Mouse (Mus musculus) liver, embryonic 15.5 days (tissue): ENCODE measurements around the gene Pfkfb3. TPM values are rescaled to one million over a fixed set of nuclear protein-coding genes. Genes with fewer than 3 reads are reported as not detected.
A peak's percentile ranks its signal among the peaks of the same experiment; 100 is the strongest.

Experiments
- ATAC-seq: fragments of 200-750 bp; cut with Nextera tagmentation; 2 replicates; pipeline ENCODE4 v1.8.0; 2017; ENCODE audit warnings: moderate number of reproducible peaks, mild to moderate bottlenecking, moderate library complexity; ENCODE audit not compliant: insufficient read depth
- H3K27ac ChIP-seq: fragments of 300-500 bp; sonication (generic); replicated peaks from 2 replicates; pipeline ENCODE4 v1.5.1; 2015; ENCODE audit warnings: mild to moderate bottlenecking, inconsistent platforms
- H3K27me3 ChIP-seq: fragments of 300-500 bp; sonication (generic); 2 replicates; pipeline ENCODE4 v1.6.1; 2015; ENCODE audit warnings: mild to moderate bottlenecking, inconsistent platforms
- H3K36me3 ChIP-seq: fragments of 300-500 bp; sonication (generic); replicated peaks from 2 replicates; pipeline ENCODE4 v1.6.1; 2015; ENCODE audit warnings: moderate library complexity, mild to moderate bottlenecking, inconsistent platforms
- H3K4me1 ChIP-seq: fragments of 300-500 bp; sonication (generic); replicated peaks from 2 replicates; pipeline ENCODE4 v1.6.1; 2015; ENCODE audit warnings: inconsistent platforms
- H3K4me2 ChIP-seq: fragments of 300-500 bp; sonication (generic); 2 replicates; pipeline ENCODE4 v1.6.1; 2015; ENCODE audit warnings: moderate library complexity, mild to moderate bottlenecking, inconsistent platforms
- H3K4me3 ChIP-seq: fragments of 300-500 bp; sonication (generic); replicated peaks from 2 replicates; pipeline ENCODE4 v1.5.1; 2015; ENCODE audit warnings: mild to moderate bottlenecking, inconsistent platforms
- H3K9ac ChIP-seq: fragments of 300-500 bp; sonication (generic); 2 replicates; pipeline ENCODE4 v1.6.1; 2015; ENCODE audit warnings: moderate library complexity, mild to moderate bottlenecking, inconsistent platforms
- H3K9me3 ChIP-seq: fragments of 300-500 bp; sonication (generic); replicated peaks from 2 replicates; pipeline ENCODE4 v1.6.1; 2016; ENCODE audit warnings: inconsistent platforms
- WGBS: fragments of 180-500 bp; shearing (Covaris S2); methylation state at CpG from one replicate; pipeline ENCODE4 v1.1.7; 2015; ENCODE audit warnings: mixed read lengths; ENCODE audit not compliant: insufficient replicate concordance; 5-methylcytosine and 5-hydroxymethylcytosine counted together
- polyA plus RNA-seq: library from polyadenylated mRNA; unstranded; fragments of >200 nt; fragmentation: Nextera tagmentation; extraction: Ambion mirVana; gene quantifications from 2 replicates; pipeline ENCODE4 v1.2.1, GENCODE M21; 2015

Gene Pfkfb3
- polyA plus RNA-seq, result 4.6 and 5.8 TPM in 2 replicates

GRCm38 (mm10) chr2:11553471-11554400 lies at the start of gene Pfkfb3:
Pfkfb3 (minus strand) TSS chr2:11554077.
- Histone ChIP-seq H3K36me3 (no peaks in the 10 kb centered on the region), H3K27ac (peak within 1 kb of the TSS; percentile 65), H3K9ac (peak within 1 kb of the TSS; percentile 39), H3K27me3 (peaks cover 28% of the 10 kb centered on the region), H3K4me2 (peak within 1 kb of the TSS; percentile 78), H3K4me3 (peak within 1 kb of the TSS; percentile 58), H3K9me3 (no peaks in the 10 kb centered on the region), H3K4me1 (peaks cover 6% of the 10 kb centered on the region)
- 2% methylated on average over 67 of the region's 67 CpGs for WGBS
- ATAC-seq, result peak; percentile 64

DNA sequence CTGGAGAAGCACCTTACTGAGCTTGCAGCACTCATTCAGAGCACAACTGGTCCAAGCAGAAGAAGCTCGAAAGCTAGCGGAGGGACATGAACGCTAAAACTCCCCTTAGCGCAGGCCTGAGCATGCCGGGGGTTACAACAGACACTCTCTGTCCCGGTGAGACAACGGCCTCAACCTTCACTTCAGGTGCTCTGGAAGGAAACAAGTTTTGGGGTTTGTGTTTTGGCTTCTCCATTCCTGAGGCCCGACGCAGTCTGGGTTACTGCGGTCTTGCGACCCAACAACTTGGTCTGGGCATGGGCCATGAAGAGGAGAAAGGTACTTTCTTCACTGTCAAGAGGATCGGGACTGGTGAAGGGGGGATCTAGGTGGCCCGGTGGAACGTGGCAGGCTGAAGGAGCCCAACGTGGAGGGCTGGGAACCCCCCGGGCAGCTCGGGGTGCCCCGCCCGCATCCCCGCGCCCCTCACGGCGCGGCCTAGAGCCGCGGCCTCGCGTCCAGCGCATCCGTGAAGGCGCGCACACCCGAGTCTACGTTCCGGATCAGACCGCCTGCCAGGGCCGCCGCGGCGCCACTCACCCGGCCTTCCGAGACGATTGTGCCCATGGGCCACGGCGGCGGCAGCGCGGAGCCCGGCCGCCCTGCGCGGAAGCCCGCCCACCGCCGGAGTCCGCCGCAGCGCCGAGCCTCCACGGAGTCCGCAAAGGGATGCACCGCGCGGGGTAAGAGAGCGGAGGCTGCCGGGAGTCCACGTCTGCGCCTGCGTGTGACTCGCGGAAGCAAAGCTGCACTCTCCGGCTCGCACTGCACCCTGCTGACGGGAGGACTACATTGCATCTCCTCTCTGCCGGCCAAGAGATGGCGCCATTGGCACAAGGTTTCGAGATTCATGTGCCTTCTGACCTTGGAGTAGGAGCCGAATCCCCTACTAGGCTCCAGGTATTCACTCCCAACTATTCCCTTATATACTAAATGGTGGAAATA lies 48.9 kb upstream of the Pfkfb3 start:
- peak overlapping the region; percentile 68 for H3K27ac ChIP-seq

DNA sequence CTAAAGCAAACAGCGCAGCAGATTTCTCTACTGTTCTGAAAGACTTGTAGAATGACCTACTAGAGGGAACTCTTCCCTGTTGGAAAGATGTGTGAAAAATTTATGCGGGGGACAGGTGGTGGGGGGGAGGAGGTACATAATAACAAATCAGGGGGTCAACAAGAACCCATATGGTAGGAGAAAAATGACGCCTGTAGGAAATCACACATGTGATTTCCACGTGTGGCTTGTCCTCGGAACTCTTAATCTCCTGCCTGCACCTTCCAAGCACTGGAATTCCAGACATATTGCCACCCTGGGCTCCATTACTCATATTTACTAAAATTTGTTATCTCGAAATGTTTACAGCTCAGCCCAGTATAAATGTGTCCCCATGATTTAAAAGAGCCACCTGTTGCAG lies 47.9 kb upstream of the Pfkfb3 start:
- WGBS, result 64% methylated on average over 6 of the region's 6 CpGs
- no peak for ATAC-seq
- Histone ChIP-seq H3K4me2 (peak overlapping the region; percentile 74), H3K9me3 (no peaks in the 10 kb centered on the region), H3K9ac (peak overlapping the region; percentile 93), H3K27ac (no peak overlapping the region), H3K4me3 (peak overlapping the region; percentile 95), H3K36me3 (peaks cover 35% of the 10 kb centered on the region), H3K4me1 (peaks cover 13% of the 10 kb centered on the region), H3K27me3 (no peaks in the 10 kb centered on the region)

More for the DNA sequence above, 48.9 kb upstream of the Pfkfb3 start:
- Histone ChIP-seq H3K9ac (peak overlapping the region; percentile 93), H3K4me1 (peaks cover 13% of the 10 kb centered on the region), H3K9me3 (no peaks in the 10 kb centered on the region), H3K4me2 (peak overlapping the region; percentile 74), H3K36me3 (peaks cover 25% of the 10 kb centered on the region), H3K4me3 (peak overlapping the region; percentile 95), H3K27me3 (no peaks in the 10 kb centered on the region)
- under 1% methylated on average over 75 of the region's 78 CpGs for WGBS
- ATAC-seq, result peak; percentile 99

- Histone ChIP-seq H3K4me1 (peaks cover 13% of the 10 kb centered on the region), H3K27ac (no peak overlapping the region), H3K27me3 (no peaks in the 10 kb centered on the region), H3K36me3 (peaks cover 66% of the 10 kb centered on the region), H3K9me3 (no peaks in the 10 kb centered on the region), H3K9ac (no peak overlapping the region), H3K4me2 (no peak overlapping the region), H3K4me3 (no peak overlapping the region)
- WGBS, result 95% methylated on average over 7 of the region's 7 CpGs
- no peak for ATAC-seq
Measured at GRCm38 (mm10) chr2:11597906-11598305, 44.0 kb upstream of the Pfkfb3 start.

- H3K4me3 ChIP-seq, result no peak overlapping the region
- H3K9ac ChIP-seq, result no peak overlapping the region
- H3K27ac ChIP-seq, result no peak overlapping the region
- no peak for ATAC-seq
- WGBS, result 72% methylated on average over 2 of the region's 2 CpGs
- H3K4me2 ChIP-seq, result no peak overlapping the region
- H3K9me3 ChIP-seq, result no peaks in the 10 kb centered on the region
- H3K27me3 ChIP-seq, result no peaks in the 10 kb centered on the region
- H3K4me1 ChIP-seq, result peaks cover 6% of the 10 kb centered on the region
- H3K36me3 ChIP-seq, result peaks cover 78% of the 10 kb centered on the region
Measured at GRCm38 (mm10) chr2:11596690-11597089, 42.8 kb upstream of the Pfkfb3 start.

DNA sequence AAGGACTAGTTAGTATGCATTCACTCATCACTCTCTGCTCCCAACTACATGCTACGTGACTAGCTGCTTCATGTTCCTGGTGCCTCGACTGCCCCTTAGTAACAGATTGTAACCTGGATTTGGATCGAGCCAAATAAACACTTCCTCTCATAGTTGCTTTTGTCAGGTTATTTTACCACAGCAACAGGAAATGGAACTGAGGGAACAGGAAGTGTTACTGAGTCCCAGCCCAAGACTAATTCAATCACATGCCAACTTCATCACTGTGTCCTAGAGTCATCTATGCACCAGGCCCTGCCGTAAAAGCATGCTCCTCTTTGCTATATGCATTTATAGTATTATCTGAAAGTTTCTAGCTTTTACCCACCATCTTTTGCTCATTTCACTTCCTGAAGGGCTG lies 34.1 kb upstream of the Pfkfb3 start:
- Histone ChIP-seq H3K27ac (no peak overlapping the region), H3K9ac (no peak overlapping the region), H3K9me3 (no peaks in the 10 kb centered on the region), H3K36me3 (peaks cover 96% of the 10 kb centered on the region), H3K4me3 (no peak overlapping the region), H3K4me2 (no peak overlapping the region), H3K27me3 (no peaks in the 10 kb centered on the region), H3K4me1 (no peaks in the 10 kb centered on the region)
- ATAC-seq, result 0 out of 2 replicates have a peak, but pooled peaks have one; percentile 7
- 74% methylated on average over 4 of the region's 4 CpGs for WGBS

- H3K4me3 ChIP-seq, result no peak overlapping the region
- no peaks in the 10 kb centered on the region for H3K4me1 ChIP-seq
- H3K9me3 ChIP-seq, result no peaks in the 10 kb centered on the region
- H3K4me2 ChIP-seq, result no peak overlapping the region
- no peak overlapping the region for H3K9ac ChIP-seq
- H3K27me3 ChIP-seq, result no peaks in the 10 kb centered on the region
- no peak for ATAC-seq
- peaks cover 15% of the 10 kb centered on the region for H3K36me3 ChIP-seq
- 78% methylated on average over 4 of the region's 4 CpGs for WGBS
- H3K27ac ChIP-seq, result no peak overlapping the region
Measured at GRCm38 (mm10) chr2:11579399-11579798, 25.5 kb upstream of the Pfkfb3 start.

GRCm38 (mm10) chr2:11578187-11578586 lies 24.3 kb upstream of the Pfkfb3 start:
- Histone ChIP-seq H3K9ac (no peak overlapping the region), H3K4me3 (no peak overlapping the region), H3K27me3 (no peaks in the 10 kb centered on the region), H3K4me1 (no peaks in the 10 kb centered on the region), H3K36me3 (peaks cover 5% of the 10 kb centered on the region), H3K27ac (no peak overlapping the region), H3K9me3 (no peaks in the 10 kb centered on the region), H3K4me2 (no peak overlapping the region)
- no peak for ATAC-seq
- WGBS, result 70% methylated on average over 6 of the region's 6 CpGs

- H3K4me3 ChIP-seq, result no peak overlapping the region
- H3K27ac ChIP-seq, result no peak overlapping the region
- no peak overlapping the region for H3K4me2 ChIP-seq
- 74% methylated on average over 1 of the region's 1 CpGs for WGBS
- no peaks in the 10 kb centered on the region for H3K36me3 ChIP-seq
- no peak overlapping the region for H3K9ac ChIP-seq
- no peaks in the 10 kb centered on the region for H3K4me1 ChIP-seq
- ATAC-seq, result no peak
- no peaks in the 10 kb centered on the region for H3K27me3 ChIP-seq
- H3K9me3 ChIP-seq, result no peaks in the 10 kb centered on the region
Measured at GRCm38 (mm10) chr2:11573684-11574083, 19.8 kb upstream of the Pfkfb3 start.

GRCm38 (mm10) chr2:11571004-11571535 lies 17.2 kb upstream of the Pfkfb3 start:
- no peak overlapping the region for H3K4me2 ChIP-seq
- no peaks in the 10 kb centered on the region for H3K9me3 ChIP-seq
- no peak for ATAC-seq
- H3K36me3 ChIP-seq, result no peaks in the 10 kb centered on the region
- H3K4me3 ChIP-seq, result no peak overlapping the region
- WGBS, result 50% methylated on average over 6 of the region's 6 CpGs
- H3K9ac ChIP-seq, result no peak overlapping the region
- H3K27ac ChIP-seq, result no peak overlapping the region
- H3K4me1 ChIP-seq, result no peaks in the 10 kb centered on the region
- H3K27me3 ChIP-seq, result no peaks in the 10 kb centered on the region
